Mouse (Mus musculus) MEL (cell line): ENCODE data around the gene Ddi2. TPM values are rescaled to one million over a fixed set of nuclear protein-coding genes. Genes with fewer than 3 reads are reported as not detected.

ENCODE experiments used
- DNase-seq: peaks from one replicate; pipeline ENCODE4 v3.0.0; 2011; ENCODE audit warnings: low read depth, low spot score
- H3K27ac ChIP-seq: 2 replicates; pipeline ENCODE4 v1.5.1; 2012; ENCODE audit warnings: low read depth, mild to moderate bottlenecking, control low read depth, low read length, moderate library complexity; ENCODE audit not compliant: control insufficient read depth
- H3K27me3 ChIP-seq, 2 experiments: fragments of 150-350 bp in 1 of 2; sonication (generic) in 1 of 2; 2 replicates each; pipeline ENCODE4 v1.6.1; 2012; ENCODE audit warnings: low read length in 2 of 2, mild to moderate bottlenecking in 2 of 2, improper control_type of control experiment in 1 of 2, moderate library complexity in 1 of 2; ENCODE audit not compliant: insufficient read depth in 2 of 2, control insufficient read depth in 1 of 2
- H3K36me3 ChIP-seq, 2 experiments: 2 replicates each; pipeline ENCODE4 v1.6.1; 2012 to 2014; ENCODE audit warnings: low read length in 2 of 2, improper control_type of control experiment in 1 of 2, inconsistent platforms in 1 of 2, mild to moderate bottlenecking in 1 of 2; ENCODE audit not compliant: insufficient read depth in 2 of 2, control insufficient read depth in 1 of 2
- H3K4me1 ChIP-seq, 2 experiments: fragments of 150-350 bp in 1 of 2; sonication (generic) in 1 of 2; 2 replicates each; pipeline ENCODE4 v1.6.1; 2012; ENCODE audit warnings: low read length in 2 of 2, improper control_type of control experiment in 1 of 2, mild to moderate bottlenecking in 1 of 2; ENCODE audit not compliant: insufficient read depth in 2 of 2, control insufficient read depth in 1 of 2
- H3K4me3 ChIP-seq, 2 experiments: fragments of 150-350 bp in 1 of 2; sonication (generic) in 1 of 2; 2 replicates each; pipeline ENCODE4 v1.5.1; 2012; ENCODE audit warnings: low read depth in 2 of 2, low read length in 2 of 2, mild to moderate bottlenecking in 2 of 2, moderate library complexity in 2 of 2, control low read depth in 1 of 2, improper control_type of control experiment in 1 of 2; ENCODE audit not compliant: control insufficient read depth in 1 of 2, insufficient read depth in 1 of 2
- H3K79me2 ChIP-seq: 2 replicates; pipeline ENCODE4 v1.6.1; 2012; ENCODE audit warnings: mild to moderate bottlenecking, low read length, moderate library complexity; ENCODE audit not compliant: control insufficient read depth, poor library complexity, insufficient read depth
- H3K9ac ChIP-seq: 2 replicates; pipeline ENCODE4 v1.6.1; 2012; ENCODE audit warnings: low read depth, mild to moderate bottlenecking, control low read depth, low read length, moderate library complexity; ENCODE audit not compliant: control insufficient read depth, poor library complexity, severe bottlenecking
- H3K9me3 ChIP-seq: fragments of 150-350 bp; sonication (generic); replicated peaks from 2 replicates; pipeline ENCODE4 v1.6.1; 2012; ENCODE audit warnings: mild to moderate bottlenecking, low read length, improper control_type of control experiment, moderate library complexity; ENCODE audit not compliant: insufficient read depth
- BHLHE40 ChIP-seq: IDR thresholded peaks from 2 replicates; pipeline ENCODE4 v1.6.1; 2012; ENCODE audit warnings: low read depth, mild to moderate bottlenecking, inconsistent platforms, low read length, improper control_type of control experiment, borderline replicate concordance
- CHD1 ChIP-seq: IDR thresholded peaks from 2 replicates; pipeline ENCODE4 v1.6.1; 2012; ENCODE audit warnings: low read depth, mild to moderate bottlenecking, inconsistent platforms, low read length, improper control_type of control experiment
- CHD2 ChIP-seq: IDR thresholded peaks from 2 replicates; pipeline ENCODE4 v1.6.1; 2011; ENCODE audit warnings: low read length, improper control_type of control experiment
- ELF1 ChIP-seq: IDR thresholded peaks from 2 replicates; pipeline ENCODE4 v1.6.1; 2014; ENCODE audit warnings: low read depth, mild to moderate bottlenecking, inconsistent platforms, low read length, improper control_type of control experiment, moderate library complexity
- EP300 ChIP-seq, 2 experiments: IDR thresholded peaks; 2 replicates each; pipeline ENCODE4 v1.6.1; 2011; ENCODE audit warnings: improper control_type of control experiment in 2 of 2, low read length in 2 of 2, low read depth in 1 of 2, mild to moderate bottlenecking in 1 of 2
- ETS1 ChIP-seq: IDR thresholded peaks from 2 replicates; pipeline ENCODE4 v1.6.1; 2012; ENCODE audit warnings: low read depth, mild to moderate bottlenecking, inconsistent platforms, low read length, improper control_type of control experiment, moderate library complexity
- GATA1 ChIP-seq: IDR thresholded peaks from 2 replicates; pipeline ENCODE4 v1.6.1; 2011; ENCODE audit warnings: low read depth, low read length, improper control_type of control experiment
- HCFC1 ChIP-seq: IDR thresholded peaks from 2 replicates; pipeline ENCODE4 v1.6.1; 2012; ENCODE audit warnings: low read depth, mild to moderate bottlenecking, inconsistent platforms, low read length, improper control_type of control experiment, moderate library complexity
- MAX ChIP-seq: IDR thresholded peaks from 2 replicates; pipeline ENCODE4 v1.6.1; 2011; ENCODE audit warnings: low read length, improper control_type of control experiment
- MAZ ChIP-seq: IDR thresholded peaks from 2 replicates; pipeline ENCODE4 v1.6.1; 2012; ENCODE audit warnings: low read depth, mild to moderate bottlenecking, inconsistent platforms, low read length, improper control_type of control experiment
- MYB ChIP-seq: IDR thresholded peaks from 2 replicates; pipeline ENCODE4 v1.6.1; 2011; ENCODE audit warnings: mild to moderate bottlenecking, low read depth, low read length, improper control_type of control experiment
- MYC ChIP-seq: IDR thresholded peaks from 2 replicates; pipeline ENCODE4 v1.6.1; 2011; ENCODE audit warnings: low read depth, mild to moderate bottlenecking, low read length, improper control_type of control experiment, moderate library complexity
- NELFE ChIP-seq: IDR thresholded peaks from 2 replicates; pipeline ENCODE4 v1.6.1; 2011; ENCODE audit warnings: low read depth, low read length, improper control_type of control experiment
- POLR2A ChIP-seq, 2 experiments: IDR thresholded peaks; 2 replicates each; pipeline ENCODE4 v1.6.1; 2011 to 2012; ENCODE audit warnings: low read length in 2 of 2, mild to moderate bottlenecking in 2 of 2, control low read depth in 1 of 2, improper control_type of control experiment in 1 of 2, low read depth in 1 of 2, moderate library complexity in 1 of 2; ENCODE audit not compliant: control insufficient read depth in 1 of 2, insufficient read depth in 1 of 2, poor library complexity in 1 of 2
- POLR2AphosphoS2 ChIP-seq: IDR thresholded peaks from 2 replicates; pipeline ENCODE4 v1.6.1; 2011; ENCODE audit warnings: low read length, improper control_type of control experiment
- RCOR1 ChIP-seq: IDR thresholded peaks from 2 replicates; pipeline ENCODE4 v1.6.1; 2012; ENCODE audit warnings: low read depth, mild to moderate bottlenecking, inconsistent platforms, low read length, improper control_type of control experiment
- SIN3A ChIP-seq: IDR thresholded peaks from 2 replicates; pipeline ENCODE4 v1.6.1; 2012; ENCODE audit warnings: low read length, improper control_type of control experiment, inconsistent platforms
- SMC3 ChIP-seq: IDR thresholded peaks from 2 replicates; pipeline ENCODE4 v1.6.1; 2011; ENCODE audit warnings: low read depth, low read length, improper control_type of control experiment
- TCF12 ChIP-seq: IDR thresholded peaks from 2 replicates; pipeline ENCODE4 v1.6.1; 2014; ENCODE audit warnings: low read depth, mild to moderate bottlenecking, inconsistent platforms, low read length, improper control_type of control experiment, moderate library complexity
- ZC3H11A ChIP-seq: IDR thresholded peaks from 2 replicates; pipeline ENCODE4 v1.6.1; 2012; ENCODE audit warnings: low read depth, mild to moderate bottlenecking, inconsistent platforms, low read length, improper control_type of control experiment
- ZKSCAN1 ChIP-seq: IDR thresholded peaks from 2 replicates; pipeline ENCODE4 v1.6.1; 2012; ENCODE audit warnings: low read depth, mild to moderate bottlenecking, inconsistent platforms, low read length, improper control_type of control experiment, moderate library complexity
- ZMIZ1 ChIP-seq: IDR thresholded peaks from 2 replicates; pipeline ENCODE4 v1.6.1; 2012; ENCODE audit warnings: low read depth, mild to moderate bottlenecking, inconsistent platforms, low read length, improper control_type of control experiment, moderate library complexity
- ZNF384 ChIP-seq: IDR thresholded peaks from 2 replicates; pipeline ENCODE4 v1.6.1; 2012; ENCODE audit warnings: low read depth, mild to moderate bottlenecking, inconsistent platforms, low read length, improper control_type of control experiment
- polyA plus RNA-seq, 2 experiments: library from polyadenylated mRNA; stranded (reverse) in 1 of 2; unstranded in 1 of 2; fragments of >175 nt in 1 of 2; fragments of >200 nt in 1 of 2; gene quantifications; 2 replicates each; pipeline versions ENCODE4 v1.2.1 to v1.2.4; 2012; ENCODE audit warnings: low replicate concordance in 2 of 2, low read depth in 1 of 2; ENCODE audit not compliant: insufficient read length in 2 of 2, insufficient read depth in 1 of 2, missing spikeins in 1 of 2
- total RNA-seq: library from RNA; depleted of rRNA; stranded (reverse); fragments of 300-350 nt; gene quantifications from 2 replicates; pipeline ENCODE4 v1.2.3, GENCODE M21; 2012

Gene Ddi2
- total and polyA plus RNA-seq, 3 experiments = 40.7 to 42.8 TPM; not detected in 1

GRCm38 (mm10) chr4:141751419-141752075 is 28.3 kb upstream of the Ddi2 start:
- peak overlapping the region; percentile 92 for H3K27ac ChIP-seq
- no peaks in the 10 kb centered on the region for H3K79me2 ChIP-seq
- H3K9ac ChIP-seq = peak overlapping the region; percentile 52
- DNase-seq = peak; percentile 78
- H3K36me3 ChIP-seq = peaks cover 0 to 3% of the 10 kb centered on the region in 2 experiments; a peak in 2 of 4 replicates
- TF ChIP-seq ZKSCAN1 (no peak), RCOR1 (peak; percentile 91), ZMIZ1 (no peak), BHLHE40 (0 out of 2 replicates have a peak, but pooled peaks have one; percentile 38), ZNF384 (peak; percentile 95), ZC3H11A (no peak), MAZ (no peak), CHD2 (peak; percentile 68), SMC3 (no peak), MYB (peak; percentile 85), NELFE (no peak), TCF12 (peak; percentile 96), ELF1 (peak; percentile 31; the same call in 1 of the 2 replicates), MAX (no peak), HCFC1 (no peak), CHD1 (no peak), SIN3A (peak; percentile 4), EP300 (IDR thresholded peaks at IDR 0.05; ENCODE audit: low read depth in 1 of 2, low read length in 2 of 2) (peak; percentile 94 to 96), GATA1 (peak; percentile 95), MYC (no peak), ETS1 (peak; percentile 87), POLR2A (IDR thresholded peaks at IDR 0.05; ENCODE audit: control insufficient read depth in 1 of 2, insufficient read depth in 1 of 2, low read depth in 1 of 2, low read length in 2 of 2, poor library complexity in 1 of 2) (no peak), POLR2AphosphoS2 (no peak)
- TF ChIP-seq, all 39 proteins: peak for 11
- Histone ChIP-seq H3K9me3 (no peaks in the 10 kb centered on the region), H3K27me3 (no peaks in the 10 kb centered on the region), H3K4me1 (peaks cover 3 to 15% of the 10 kb centered on the region in 2 experiments; a peak in 2 of 4 replicates), H3K4me3 (peak overlapping the region; percentile 1 to 48)
